Mouse (Mus musculus) CD4-positive, CD25-positive, alpha-beta regulatory T cell, adult 2 months (primary cell): Measurements from ENCODE around the gene Iqgap2.

Experiments
- DNase-seq: peaks from one replicate; pipeline ENCODE4 v3.0.0-alpha.2; 2012; ENCODE audit warnings: low read depth, low spot score

Iqgap2 gene

DNA sequence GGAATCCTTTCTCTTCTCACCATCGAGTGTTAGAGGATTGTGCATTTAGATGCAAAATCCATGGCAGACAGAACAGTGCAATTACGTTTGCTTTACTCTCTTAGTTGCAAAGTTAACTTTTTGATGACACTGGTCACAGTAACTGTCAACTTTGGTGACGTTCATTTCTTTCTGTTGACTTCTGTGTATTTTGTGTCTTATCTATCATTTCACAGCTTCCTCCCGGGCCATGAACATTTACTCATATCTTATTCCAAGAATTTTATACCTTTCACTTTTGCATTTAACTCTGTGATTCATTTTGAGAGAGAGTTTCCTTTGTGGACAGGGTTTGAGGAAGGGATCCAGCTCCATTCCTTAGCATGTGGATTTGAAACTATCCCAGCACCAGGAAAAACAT lies 238.0 kb downstream of the Iqgap2 start:
- no peak for DNase-seq

- peak; percentile 14 for DNase-seq
These were observed 239.7 kb downstream of the Iqgap2 start for GRCm38 (mm10) chr13:95651870-95652668.

- DNase-seq: no peak
These were observed 241.8 kb downstream of the Iqgap2 start for GRCm38 (mm10) chr13:95649941-95650340.

- DNase-seq: no peak
These were observed 244.5 kb downstream of the Iqgap2 start for GRCm38 (mm10) chr13:95647248-95647647.

GRCm38 (mm10) chr13:95646687-95647111 lies 245.0 kb downstream of the Iqgap2 start:
- no peak for DNase-seq

DNA sequence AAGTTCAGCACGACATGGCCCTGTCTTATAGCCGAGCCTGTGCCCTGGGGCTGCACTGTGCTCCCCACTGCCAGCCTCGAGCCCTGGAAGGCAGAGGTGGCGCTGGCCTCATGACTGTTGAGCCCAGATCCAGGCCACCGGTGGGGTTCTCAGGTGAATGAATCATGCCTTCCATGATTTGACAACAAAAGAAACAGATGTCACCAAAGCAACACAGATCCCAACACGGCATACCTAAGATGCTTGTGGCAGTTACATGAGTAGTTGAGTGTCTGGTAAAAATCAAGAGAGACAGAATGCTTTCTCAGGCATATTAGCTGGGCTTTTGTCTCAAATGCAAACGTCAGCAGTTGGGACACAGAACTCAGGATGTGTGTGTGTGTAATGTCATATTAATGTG lies 248.0 kb downstream of the Iqgap2 start:
- DNase-seq: no peak

DNA sequence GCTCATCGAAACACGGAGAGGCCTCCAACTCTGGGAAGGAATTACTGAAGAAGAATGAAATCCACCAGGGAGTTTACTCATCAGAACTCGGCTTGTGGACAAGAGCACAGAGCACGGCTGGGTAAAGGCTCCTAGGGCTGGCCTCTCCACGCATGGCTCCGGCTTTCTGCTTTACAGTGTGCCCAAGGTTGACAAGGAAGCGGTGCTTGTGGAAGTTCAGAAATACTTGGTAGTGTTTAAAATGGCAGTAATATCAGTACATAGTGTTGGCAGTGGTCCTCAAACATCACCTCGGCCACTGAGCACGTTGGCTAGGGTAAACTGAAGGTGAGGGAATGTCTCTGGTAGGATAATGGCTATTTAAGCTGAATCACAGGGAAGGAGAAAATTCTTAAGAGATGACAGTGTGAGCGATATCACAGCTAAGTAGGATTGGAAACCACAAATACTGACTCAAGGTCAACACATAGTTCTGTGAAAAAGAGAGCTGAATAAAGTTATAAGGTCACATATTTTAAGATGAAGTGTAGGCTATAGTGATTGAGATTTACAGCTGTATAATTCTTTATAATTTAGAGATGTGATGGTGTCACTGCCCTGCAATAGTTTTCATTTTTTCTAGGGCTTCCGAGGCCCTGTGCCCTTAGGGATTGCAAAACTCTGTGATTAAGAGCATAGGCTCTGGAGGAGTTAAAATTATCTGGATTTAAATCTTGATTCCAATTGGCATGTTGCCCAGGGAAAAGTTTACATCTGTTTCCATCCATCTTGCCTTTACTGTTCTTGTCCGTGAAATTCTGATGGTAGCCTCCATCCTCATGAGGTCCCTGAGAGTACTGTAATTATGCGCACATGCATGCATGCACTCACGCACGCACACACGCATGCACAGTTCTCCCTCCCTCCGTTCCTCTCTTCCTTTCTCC lies 250.4 kb downstream of the Iqgap2 start:
- DNase-seq: no peak

- no peak for DNase-seq
These were observed 251.3 kb downstream of the Iqgap2 start for GRCm38 (mm10) chr13:95640408-95640807.

- DNase-seq: no peak
These were observed 252.2 kb downstream of the Iqgap2 start for GRCm38 (mm10) chr13:95639336-95640116.

DNA sequence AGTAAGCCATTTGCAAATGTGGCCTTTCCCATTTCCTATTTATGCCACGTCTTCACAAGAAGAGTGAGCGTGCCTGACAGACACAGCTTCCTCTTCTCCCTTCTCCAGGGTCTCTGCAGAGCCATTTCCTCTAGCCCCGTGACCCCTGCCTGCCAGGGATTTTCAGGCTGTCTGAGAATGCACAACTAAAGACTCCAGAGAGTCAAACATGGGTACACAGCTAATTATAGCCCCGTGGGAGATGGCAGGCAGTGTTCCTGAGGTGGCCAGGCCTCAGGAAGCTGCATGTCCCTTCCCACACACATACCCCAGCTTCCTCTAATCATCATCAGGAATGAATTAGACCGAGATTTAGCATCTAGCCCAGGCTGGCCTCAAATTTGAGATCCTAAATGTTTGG lies 252.8 kb downstream of the Iqgap2 start:
- DNase-seq: no peak

DNA sequence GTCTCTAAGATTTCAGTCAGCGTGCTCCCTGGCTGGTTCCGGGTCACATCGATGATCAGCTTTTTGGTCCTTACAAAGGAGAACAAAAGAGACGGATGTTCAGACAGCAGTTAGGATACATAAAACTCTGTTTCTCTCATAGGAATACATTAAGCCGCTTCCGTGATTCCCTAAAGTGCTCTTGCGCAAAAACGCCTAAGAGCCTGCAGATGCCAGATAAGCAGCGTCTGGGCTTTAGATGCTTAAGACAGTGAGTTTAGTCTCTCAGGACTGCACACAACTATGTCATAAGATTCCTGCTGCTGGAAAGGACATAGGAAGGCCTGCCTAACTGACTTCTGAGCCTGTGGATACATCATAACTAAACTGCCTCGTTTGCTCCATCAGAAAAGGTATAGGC lies 254.0 kb downstream of the Iqgap2 start:
- no peak for DNase-seq

DNA sequence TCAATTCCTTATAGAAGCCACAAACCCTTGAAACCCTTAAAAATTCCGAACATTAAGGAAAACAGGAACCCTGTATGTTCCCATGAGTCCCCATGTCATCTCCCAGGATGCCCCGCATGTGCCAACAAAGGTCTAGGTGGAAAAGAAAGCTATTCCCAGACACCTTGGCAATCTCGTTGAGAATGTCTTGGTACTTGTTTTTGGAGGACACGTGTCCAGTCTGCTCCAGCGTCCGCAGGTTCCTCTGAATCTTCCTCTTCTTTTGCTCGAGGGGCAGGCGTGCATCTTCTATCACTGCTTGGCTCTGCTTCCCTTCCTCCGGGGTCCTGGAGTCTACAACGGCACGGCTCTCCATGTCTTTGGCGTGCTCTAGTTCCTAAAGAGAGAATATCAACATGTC lies 256.4 kb downstream of the Iqgap2 start:
- DNase-seq: no peak

DNA sequence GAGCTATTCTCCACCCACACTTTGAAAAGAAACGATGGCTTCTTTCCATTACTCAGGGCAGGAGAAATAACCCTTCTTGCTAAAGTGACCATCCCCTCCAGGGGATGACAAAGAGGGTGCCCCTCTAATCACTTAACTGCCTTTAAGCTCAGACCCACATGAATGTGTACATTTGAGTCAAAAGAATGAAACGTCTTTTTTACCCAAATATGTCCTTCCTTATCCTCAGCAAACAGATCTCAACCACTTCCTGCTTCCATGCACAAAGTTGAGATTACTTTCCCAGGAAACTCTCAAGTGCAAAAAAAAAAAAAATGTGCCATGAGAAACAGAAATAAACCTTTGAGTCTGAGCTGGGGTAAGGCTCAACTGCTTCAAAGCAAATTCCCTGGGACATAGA lies 257.3 kb downstream of the Iqgap2 start:
- no peak for DNase-seq

DNA sequence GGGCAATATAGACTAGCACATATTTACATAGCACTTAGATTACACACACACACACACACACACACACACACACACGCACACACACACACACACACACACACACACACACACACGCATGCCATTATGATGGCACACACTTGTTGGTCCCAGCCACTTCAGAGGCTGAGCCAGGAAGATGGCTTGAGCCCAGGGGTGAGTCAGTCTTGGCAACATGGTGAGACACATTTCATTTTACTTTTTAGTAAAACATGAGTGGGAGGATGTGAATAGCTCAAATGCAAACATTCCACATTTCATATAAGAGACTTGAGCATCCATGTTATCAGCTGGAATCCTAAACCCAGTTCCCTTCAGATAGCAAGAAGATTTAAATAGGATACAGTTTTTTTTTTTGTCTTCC lies 258.3 kb downstream of the Iqgap2 start:
- DNase-seq: no peak

GRCm38 (mm10) chr13:95632144-95632543 lies 259.6 kb downstream of the Iqgap2 start:
- no peak for DNase-seq

DNA sequence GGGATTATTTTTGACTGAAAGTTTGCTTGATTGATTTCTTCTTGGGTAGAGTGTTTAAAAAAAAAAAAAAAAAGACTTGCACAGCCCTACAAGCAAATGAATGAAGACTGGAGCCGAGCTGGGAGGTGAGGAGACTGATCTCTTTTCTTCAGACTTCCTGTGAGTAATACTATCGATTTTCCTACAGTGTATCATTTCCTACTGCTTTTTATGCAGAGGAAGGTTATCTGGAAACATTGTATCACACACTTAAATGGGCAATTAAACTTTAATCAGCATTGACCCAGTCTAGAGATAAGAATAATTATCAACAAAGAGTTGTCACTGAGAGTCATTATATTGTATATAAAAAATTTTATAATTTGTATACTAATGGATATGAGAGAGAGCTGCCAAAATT lies 261.0 kb downstream of the Iqgap2 start:
- DNase-seq: no peak

GRCm38 (mm10) chr13:95629751-95630150 lies 262.0 kb downstream of the Iqgap2 start:
- no peak for DNase-seq

DNA sequence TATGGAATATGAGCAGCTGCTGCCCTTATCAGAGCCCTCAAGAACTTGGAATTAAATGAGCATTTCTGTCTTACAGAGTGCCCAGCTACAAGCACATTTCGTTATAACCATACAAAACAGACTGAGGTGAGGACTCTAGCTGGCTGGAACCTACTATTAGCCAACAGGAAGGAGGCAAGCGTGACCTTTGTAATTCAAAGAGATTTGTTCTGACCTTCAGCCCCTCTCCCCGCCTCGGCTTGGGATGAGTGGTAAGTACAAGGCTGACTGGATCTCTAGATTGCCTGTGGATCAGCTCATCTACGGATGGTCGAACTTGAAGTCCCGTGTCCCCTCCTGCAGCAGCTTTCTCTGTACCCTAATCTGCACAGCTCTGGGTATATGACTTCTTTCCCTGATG lies 265.0 kb downstream of the Iqgap2 start:
- no peak for DNase-seq

GRCm38 (mm10) chr13:95623042-95623441 lies 268.7 kb downstream of the Iqgap2 start:
- DNase-seq: no peak

GRCm38 (mm10) chr13:95621563-95621962 lies 270.2 kb downstream of the Iqgap2 start:
- DNase-seq: no peak

DNA sequence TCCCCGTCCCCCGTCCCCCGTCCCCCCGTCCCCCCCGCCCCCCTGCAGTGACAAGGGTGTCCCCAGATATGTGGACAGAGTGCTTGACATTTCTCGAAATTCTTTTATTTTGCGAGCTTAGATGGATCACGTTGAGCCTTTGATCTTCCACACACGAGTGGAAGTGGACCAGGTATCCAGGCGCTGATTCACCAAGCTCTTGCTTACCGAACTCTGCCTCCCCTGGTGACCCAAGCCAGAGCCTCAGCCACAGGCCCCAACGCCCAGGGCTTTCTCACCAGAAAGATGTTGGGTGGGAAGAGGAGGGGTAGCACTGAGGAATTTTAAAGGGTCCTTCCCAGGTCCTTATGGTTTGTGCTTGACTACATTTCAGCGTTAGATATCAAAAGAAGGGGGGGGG lies 272.9 kb downstream of the Iqgap2 start:
- DNase-seq: peak; percentile 15

GRCm38 (mm10) chr13:95618309-95618712 lies 273.4 kb downstream of the Iqgap2 start, which contains the start of gene F2r:
Gene F2r (minus strand): TSS chr13:95618487.
- peak; percentile 89 for DNase-seq
